Mouse (Mus musculus) stomach, embryonic 16.5 days (tissue): ENCODE measurements at regions not wholly inside any gene's neighbourhood (a gene's known extent, or its start where the extent isn't known, plus 50 kb on each side); places are given as distances from the start of the nearest gene placed in this dataset.

Experiments used
- ATAC-seq: fragments of 200-750 bp; cut with Nextera tagmentation; 2 replicates; pipeline ENCODE4 v1.8.0; 2017; ENCODE audit warnings: moderate number of reproducible peaks, moderate TSS enrichment; ENCODE audit not compliant: insufficient read depth, low FRiP score
- H3K27ac ChIP-seq: fragments of 300-500 bp; sonication (generic); 2 replicates; pipeline ENCODE4 v1.5.1; 2014; ENCODE audit warnings: low read length
- H3K27me3 ChIP-seq: fragments of 300-500 bp; sonication (generic); 2 replicates; pipeline ENCODE4 v1.6.1; 2014; ENCODE audit warnings: low read length, control low read depth, mixed read lengths; ENCODE audit not compliant: control insufficient read depth, insufficient read depth
- H3K36me3 ChIP-seq: fragments of 300-500 bp; sonication (generic); 2 replicates; pipeline ENCODE4 v1.6.1; 2014; ENCODE audit warnings: low read length; ENCODE audit not compliant: control insufficient read depth, insufficient read depth
- H3K4me1 ChIP-seq: fragments of 300-500 bp; sonication (generic); 2 replicates; pipeline ENCODE4 v1.6.1; 2014; ENCODE audit warnings: low read length, control low read depth, mixed read lengths; ENCODE audit not compliant: control insufficient read depth, insufficient read depth
- H3K4me2 ChIP-seq: fragments of 300-500 bp; sonication (generic); 2 replicates; pipeline ENCODE4 v1.6.1; 2014; ENCODE audit warnings: low read depth, low read length, mixed read lengths
- H3K4me3 ChIP-seq: fragments of 300-500 bp; sonication (generic); replicated peaks from 2 replicates; pipeline ENCODE4 v1.5.1; 2014; ENCODE audit warnings: mild to moderate bottlenecking, low read length
- H3K9ac ChIP-seq: fragments of 300-500 bp; sonication (generic); 2 replicates; pipeline ENCODE4 v1.6.1; 2014; ENCODE audit warnings: low read length
- H3K9me3 ChIP-seq: fragments of 300-500 bp; sonication (generic); replicated peaks from 2 replicates; pipeline ENCODE4 v1.6.1; 2016; ENCODE audit warnings: low read length, control low read depth; ENCODE audit not compliant: control insufficient read depth
- WGBS: fragments of 180-500 bp; shearing (Covaris S2); extraction: QIAGEN DNeasy Blood & Tissue Kit; methylation state at CpG from one replicate; pipeline ENCODE4 v1.1.7; 2014; 5-methylcytosine and 5-hydroxymethylcytosine counted together

DNA sequence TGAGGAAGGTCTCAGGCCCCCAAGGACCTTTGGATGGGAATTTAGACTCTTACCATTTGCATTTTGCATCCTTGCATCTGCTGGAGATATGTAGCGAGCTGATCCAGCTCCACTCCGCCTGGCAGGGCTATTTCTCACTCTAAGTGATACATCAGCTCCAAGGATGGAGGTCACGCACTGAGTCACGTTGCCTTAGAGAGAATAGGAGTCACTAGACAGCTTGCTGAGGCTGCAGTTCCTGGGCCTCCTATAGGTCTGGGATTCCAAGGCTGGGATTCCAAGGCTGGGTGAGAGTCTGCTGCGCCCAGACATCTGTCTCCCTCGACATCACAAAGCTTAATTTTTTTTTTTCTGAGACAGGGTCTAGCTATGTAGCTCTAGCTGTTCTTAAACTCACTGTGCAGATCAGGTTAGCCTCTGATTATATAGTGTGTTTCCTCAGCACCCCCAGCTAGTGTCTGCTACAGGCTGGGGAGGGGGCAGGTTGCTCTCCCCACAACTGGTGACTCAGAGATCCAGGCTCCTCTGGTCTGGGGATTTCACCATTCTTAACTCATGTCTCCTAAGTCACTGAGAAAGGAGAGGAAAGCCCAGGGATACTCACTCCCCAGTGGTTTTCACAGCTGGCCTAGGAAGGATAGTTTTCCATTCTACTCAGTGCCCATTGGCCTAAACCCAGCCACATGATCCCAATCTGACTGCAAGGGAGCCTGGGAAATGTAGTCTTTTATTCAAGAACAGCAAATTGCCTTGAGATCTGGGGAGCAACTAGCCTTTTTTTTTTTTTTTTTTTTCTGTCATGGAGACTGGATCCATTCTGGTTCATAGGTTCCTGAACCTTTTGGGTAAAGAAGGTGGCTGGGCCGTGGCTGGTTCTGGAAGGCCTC, 76.4 kb upstream of the Grik3 start:
- no peaks in the 10 kb centered on the region for H3K4me1 ChIP-seq
- H3K4me3 ChIP-seq = no peak overlapping the region
- no peak overlapping the region for H3K9ac ChIP-seq
- H3K9me3 ChIP-seq = no peaks in the 10 kb centered on the region
- 67% methylated on average over 7 of the region's 7 CpGs for WGBS
- no peaks in the 10 kb centered on the region for H3K27me3 ChIP-seq
- H3K27ac ChIP-seq = no peak overlapping the region
- H3K4me2 ChIP-seq = no peak overlapping the region
- ATAC-seq = no peak
- H3K36me3 ChIP-seq = no peaks in the 10 kb centered on the region

DNA sequence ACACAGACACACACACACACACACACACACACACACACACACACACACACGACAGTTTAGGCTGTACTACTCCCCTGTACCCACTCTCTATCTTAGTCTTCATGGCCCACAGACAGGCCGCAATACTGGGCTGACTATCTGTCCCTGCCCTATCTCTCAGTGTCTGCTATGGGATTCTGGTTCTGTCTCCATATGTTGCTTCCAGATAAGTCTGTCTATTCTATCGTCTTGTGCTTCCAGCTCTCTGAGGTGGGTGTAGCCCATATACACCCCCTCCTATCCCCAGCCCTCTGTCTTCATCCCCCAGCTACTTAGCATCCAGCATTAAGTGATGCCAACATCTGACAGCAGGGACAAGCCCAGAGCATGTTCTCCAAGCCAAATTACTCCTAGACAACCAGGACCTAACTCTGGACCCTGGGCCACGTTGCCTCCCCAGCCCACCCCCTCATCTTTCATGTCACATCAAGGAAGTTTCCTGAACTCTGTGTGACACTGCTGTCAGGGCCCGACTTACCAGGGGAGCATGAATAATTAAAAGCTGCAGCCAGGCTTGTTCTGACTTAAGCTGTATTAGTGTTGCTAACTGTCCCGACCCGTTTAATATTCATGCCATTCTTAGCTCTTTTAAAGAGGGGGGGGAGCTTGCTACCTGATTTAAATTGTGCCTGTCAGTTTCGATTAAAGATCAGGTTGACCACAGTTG, 79.6 kb upstream of the Grik3 start:
- Histone ChIP-seq H3K4me3 (no peak overlapping the region), H3K4me2 (no peak overlapping the region), H3K27me3 (no peaks in the 10 kb centered on the region), H3K36me3 (no peaks in the 10 kb centered on the region), H3K27ac (no peak overlapping the region), H3K9ac (no peak overlapping the region), H3K9me3 (no peaks in the 10 kb centered on the region), H3K4me1 (no peaks in the 10 kb centered on the region)
- no peak for ATAC-seq
- WGBS = 43% methylated on average over 8 of the region's 8 CpGs

GRCm38 (mm10) chr4:125399376-125400112, 91.0 kb upstream of the Grik3 start:
- H3K4me3 ChIP-seq = no peak overlapping the region
- no peaks in the 10 kb centered on the region for H3K9me3 ChIP-seq
- H3K4me2 ChIP-seq = no peak overlapping the region
- WGBS = 72% methylated on average over 13 of the region's 13 CpGs
- ATAC-seq = no peak
- H3K4me1 ChIP-seq = no peaks in the 10 kb centered on the region
- H3K36me3 ChIP-seq = no peaks in the 10 kb centered on the region
- no peak overlapping the region for H3K27ac ChIP-seq
- H3K9ac ChIP-seq = no peak overlapping the region
- no peaks in the 10 kb centered on the region for H3K27me3 ChIP-seq

GRCm38 (mm10) chr4:125397007-125397461, 93.5 kb upstream of the Grik3 start:
- Histone ChIP-seq H3K9me3 (no peaks in the 10 kb centered on the region), H3K27me3 (no peaks in the 10 kb centered on the region), H3K4me3 (no peak overlapping the region), H3K4me1 (no peaks in the 10 kb centered on the region), H3K4me2 (no peak overlapping the region), H3K9ac (no peak overlapping the region), H3K27ac (no peak overlapping the region), H3K36me3 (no peaks in the 10 kb centered on the region)
- no peak for ATAC-seq
- 60% methylated on average over 12 of the region's 12 CpGs for WGBS

DNA sequence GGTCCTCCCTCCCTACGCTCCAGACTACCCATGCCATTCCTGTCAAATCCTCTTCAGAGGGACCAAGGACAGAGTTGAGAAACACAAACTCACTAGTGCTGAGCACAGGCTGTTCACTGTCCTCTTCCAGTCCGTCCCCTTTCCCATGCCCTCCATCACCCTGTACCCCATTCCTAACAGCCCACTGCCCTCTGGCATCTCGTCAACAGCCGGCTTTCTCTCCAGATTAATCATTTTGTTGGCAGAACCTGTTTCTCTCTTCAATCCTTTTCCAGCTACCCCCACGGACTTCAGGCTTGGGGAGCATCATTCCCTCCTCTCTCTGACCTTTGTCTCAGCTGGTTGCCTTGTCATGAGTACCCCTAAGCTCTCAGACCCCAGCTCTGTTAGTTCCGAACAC, 99.2 kb upstream of the Grik3 start:
- 50% methylated on average over 6 of the region's 6 CpGs for WGBS

GRCm38 (mm10) chr4:125385811-125386210, 104.7 kb upstream of the Grik3 start:
- ATAC-seq = no peak
- 70% methylated on average over 4 of the region's 4 CpGs for WGBS

More for the DNA sequence above, 99.2 kb upstream of the Grik3 start:
- Histone ChIP-seq H3K27me3 (no peaks in the 10 kb centered on the region), H3K4me3 (no peak overlapping the region), H3K36me3 (no peaks in the 10 kb centered on the region), H3K9ac (no peak overlapping the region), H3K27ac (no peak overlapping the region), H3K4me1 (no peaks in the 10 kb centered on the region), H3K4me2 (no peak overlapping the region), H3K9me3 (no peaks in the 10 kb centered on the region)
- ATAC-seq = no peak

DNA sequence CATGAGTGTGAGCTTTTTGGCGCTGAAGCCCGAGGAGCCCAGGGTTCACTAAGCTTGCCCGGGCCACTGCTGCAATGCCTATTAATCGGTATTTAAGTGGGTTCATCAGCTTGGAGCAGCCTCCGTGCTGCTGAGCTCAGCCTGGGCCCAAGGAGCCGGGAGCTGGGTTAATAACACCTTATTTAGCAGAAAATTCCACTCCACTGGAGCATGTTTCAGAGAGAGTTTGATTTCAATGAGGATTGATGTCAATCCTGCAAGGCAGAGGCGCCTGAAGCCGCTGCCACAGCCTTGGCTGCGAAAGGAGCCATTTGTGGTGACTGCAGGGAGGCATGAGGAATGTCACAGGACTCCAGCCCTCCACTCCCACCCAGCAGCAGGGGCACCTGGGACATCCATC, 126.5 kb upstream of the Grik3 start:
- ATAC-seq = no peak
- WGBS = 66% methylated on average over 9 of the region's 9 CpGs

More at GRCm38 (mm10) chr4:125385811-125386210, 104.7 kb upstream of the Grik3 start:
- Histone ChIP-seq H3K27ac (no peak overlapping the region), H3K4me3 (no peak overlapping the region), H3K4me2 (no peak overlapping the region), H3K9ac (no peak overlapping the region), H3K9me3 (no peaks in the 10 kb centered on the region), H3K36me3 (no peaks in the 10 kb centered on the region), H3K27me3 (no peaks in the 10 kb centered on the region), H3K4me1 (no peaks in the 10 kb centered on the region)

GRCm38 (mm10) chr4:125361611-125362520, 128.6 kb upstream of the Grik3 start:
- no peak overlapping the region for H3K4me2 ChIP-seq
- no peaks in the 10 kb centered on the region for H3K36me3 ChIP-seq
- ATAC-seq = no peak
- no peaks in the 10 kb centered on the region; the same call in 1 of the 2 replicates for H3K27me3 ChIP-seq
- 63% methylated on average over 18 of the region's 18 CpGs for WGBS
- no peaks in the 10 kb centered on the region for H3K9me3 ChIP-seq
- no peak overlapping the region for H3K4me3 ChIP-seq
- no peak overlapping the region for H3K27ac ChIP-seq
- no peaks in the 10 kb centered on the region for H3K4me1 ChIP-seq
- H3K9ac ChIP-seq = no peak overlapping the region

More for the DNA sequence above, 126.5 kb upstream of the Grik3 start:
- Histone ChIP-seq H3K36me3 (no peaks in the 10 kb centered on the region), H3K27ac (no peak overlapping the region), H3K4me2 (no peak overlapping the region), H3K4me3 (no peak overlapping the region), H3K27me3 (no peaks in the 10 kb centered on the region; the same call in 1 of the 2 replicates), H3K4me1 (no peaks in the 10 kb centered on the region), H3K9me3 (no peaks in the 10 kb centered on the region), H3K9ac (no peak overlapping the region)
